31 mouse cellular contexts compared by ENCODE assay signal in the genomic region with DNA sequence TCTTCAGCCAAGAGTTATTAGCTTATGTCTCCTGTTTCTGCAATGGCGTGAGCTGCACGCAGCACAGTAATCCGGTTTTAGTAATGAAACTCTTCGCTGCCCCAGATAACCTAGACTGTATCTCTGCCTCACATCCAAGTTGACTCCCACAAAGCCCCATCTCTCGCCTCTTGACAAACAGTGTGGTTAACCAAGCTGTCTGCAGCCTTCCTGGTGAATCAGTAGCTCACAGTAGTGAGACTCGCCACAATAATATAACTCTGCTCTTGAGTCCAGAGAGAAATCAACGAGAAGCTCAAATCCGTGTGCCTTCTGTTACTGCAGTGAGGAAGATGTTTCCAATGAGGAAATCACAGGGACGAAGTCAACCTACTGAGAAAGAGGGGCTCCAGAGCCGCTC. TPM values are rescaled to one million over a fixed set of nuclear protein-coding genes. Genes with fewer than 3 reads are reported as not detected.
"Had no signal": no experiment of that assay in that cellular context is flagged by ENCODE, and none has a peak within 500 bp of the region (broad histone marks: within the 10 kb centered on the region; RNA-seq: fewer than 3 reads in every experiment).

No protein-coding gene starts in this region.

- ATAC-seq: liver, postnatal 0 days had no signal

- DNase-seq: kidney, adult 8-10 months; kidney, postnatal 10 days; kidney, postnatal 36 days; left cerebral cortex, postnatal 4 days; liver, postnatal 0 days; lung, embryonic 14.5 days; lung, postnatal 10 days; lung, postnatal 36 days; midbrain, embryonic 14.5 days; right cerebral cortex, adult 18-20 months; right cerebral cortex, postnatal 14 days; right cerebral cortex, postnatal 4 days; thymus, adult 18-20 months; thymus, postnatal 36 days had no signal

RNA-seq across cellular contexts. Expression of a gene that starts 23.7 kb away (rescaled TPM):
- total RNA-seq: layer of hippocampus, adult 8-10 months; layer of hippocampus, postnatal 14 days; left cerebral cortex, adult 8-10 months; left cerebral cortex, postnatal 14 days; left cerebral cortex, postnatal 4 days; megakaryocyte-erythroid progenitor cell, adult 5-6 weeks; midbrain, postnatal 0 days had no signal
- polyA plus RNA-seq: kidney, embryonic 15.5 days; limb, embryonic 12.5 days; limb, embryonic 15.5 days; liver, embryonic 11.5 days; liver, embryonic 14.5 days; liver, postnatal 0 days; lung, embryonic 14.5 days; midbrain, embryonic 11.5 days; midbrain, embryonic 14.5 days; midbrain, postnatal 0 days; neural tube, embryonic 12.5 days; neural tube, embryonic 15.5 days; stomach, embryonic 16.5 days; testis, adult 2 months; urinary bladder, adult 2 months had no signal

RNA-seq across cellular contexts. Expression of a gene that starts 36.0 kb away (rescaled TPM):
- total RNA-seq: layer of hippocampus, adult 8-10 months; left cerebral cortex, postnatal 14 days; left cerebral cortex, postnatal 4 days; megakaryocyte-erythroid progenitor cell, adult 5-6 weeks had no signal
- polyA plus RNA-seq: kidney, embryonic 15.5 days; limb, embryonic 12.5 days; liver, embryonic 11.5 days; liver, postnatal 0 days; lung, embryonic 14.5 days; midbrain, embryonic 11.5 days; midbrain, embryonic 14.5 days; midbrain, postnatal 0 days; neural tube, embryonic 15.5 days; stomach, embryonic 16.5 days had no signal
